Mouse (Mus musculus): ENCODE measurements around the gene Emx1. TPM values are rescaled to one million over a fixed set of nuclear protein-coding genes. Genes with fewer than 3 reads are reported as not detected.

Gene Emx1
- polyA plus RNA-seq, 1 experiment = 0.10 TPM

GRCm38 (mm10) chr6:85252251-85253058, 65.2 kb downstream of the Emx1 start:
- Histone ChIP-seq H3K27ac (ENCODE audit: control insufficient read depth, insufficient read depth, low read depth, low read length) (no peak overlapping the region), H3K27me3 (ENCODE audit: control insufficient read depth, insufficient read depth, low read length) (no peaks in the 10 kb centered on the region)

GRCm38 (mm10) chr6:85253275-85253674, 66.0 kb downstream of the Emx1 start:
- no peak overlapping the region; the same call in 1 of the 2 replicates for H3K27ac ChIP-seq (ENCODE audit: control insufficient read depth, insufficient read depth, low read depth, low read length)
- peak overlapping the region; percentile 77 for H3K4me3 ChIP-seq (ENCODE audit: control insufficient read depth, low read depth, low read length)
- no peaks in the 10 kb centered on the region for H3K27me3 ChIP-seq (ENCODE audit: control insufficient read depth, insufficient read depth, low read length)
- peaks cover 7% of the 10 kb centered on the region for H3K4me1 ChIP-seq (ENCODE audit: control insufficient read depth, insufficient read depth, low read length)
- TF ChIP-seq CTCF (IDR thresholded peaks at IDR 0.05; ENCODE audit: control insufficient read depth, insufficient read depth, insufficient replicate concordance, low read depth, low read length) (no peak; the same call in 1 of the 2 replicates), POLR2A (IDR thresholded peaks at IDR 0.05; ENCODE audit: control insufficient read depth, low read depth, low read length) (no peak)
- H3K36me3 ChIP-seq (ENCODE audit: control insufficient read depth, insufficient read depth, low read length) = no peaks in the 10 kb centered on the region

More at GRCm38 (mm10) chr6:85252251-85253058, 65.2 kb downstream of the Emx1 start:
- no peak for TF ChIP-seq POLR2A (IDR thresholded peaks at IDR 0.05; ENCODE audit: control insufficient read depth, low read depth, low read length)
- TF ChIP-seq CTCF (IDR thresholded peaks at IDR 0.05; ENCODE audit: control insufficient read depth, insufficient read depth, insufficient replicate concordance, low read depth, low read length) = no peak
- H3K4me3 ChIP-seq (ENCODE audit: control insufficient read depth, low read depth, low read length) = no peak overlapping the region
- H3K36me3 ChIP-seq (ENCODE audit: control insufficient read depth, insufficient read depth, low read length) = no peaks in the 10 kb centered on the region
- H3K4me1 ChIP-seq (ENCODE audit: control insufficient read depth, insufficient read depth, low read length) = peaks cover 7% of the 10 kb centered on the region

Other genes with a start within 250 kb of the Emx1 start
- 7.2 and 7.8 TPM in 2 replicates for gene Exoc6b, start 117.9 kb upstream of the Emx1 start, polyA plus RNA-seq (2012; rRNA removed)
- 1.8 and 2.3 TPM in 2 replicates for gene Spr, start 49.7 kb upstream of the Emx1 start, polyA plus RNA-seq (2012; rRNA removed)
- 0.80 and 1.1 TPM in 2 replicates for gene Sfxn5, start 146.0 kb downstream of the Emx1 start, polyA plus RNA-seq (2012; rRNA removed)
- gene Rab11fip5, start 187.2 kb downstream of the Emx1 start, polyA plus RNA-seq (2012; rRNA removed) = 160 and 184 TPM in 2 replicates
- gene Noto, start 236.4 kb downstream of the Emx1 start, polyA plus RNA-seq (2012; rRNA removed) = not detected in 2 replicates
- 10.2 TPM in 2 replicates for gene Smyd5, start 244.6 kb downstream of the Emx1 start, polyA plus RNA-seq (2012; rRNA removed)